Mouse (Mus musculus) erythroblast, adult 5-6 weeks (primary cell): ENCODE results near the gene Wdr61. TPM values are rescaled to one million over a fixed set of nuclear protein-coding genes. Genes with fewer than 3 reads are reported as not detected.
A peak's percentile ranks its signal among the peaks of the same experiment; 100 is the strongest.

Experiments
- ATAC-seq: replicated peaks from 2 replicates; pipeline ENCODE4 v1.8.0; 2016; ENCODE audit warnings: moderate number of reproducible peaks, mild to moderate bottlenecking, moderate TSS enrichment, inconsistent platforms; ENCODE audit not compliant: poor library complexity, low FRiP score, severe bottlenecking
- total RNA-seq, 2 experiments: library from RNA; stranded (forward) in 1 of 2; stranded (reverse) in 1 of 2; fragments of 150-400 nt in 1 of 2; fragments of 200-764, 138-1000 nt in 1 of 2; gene quantifications; 2 replicates each; pipeline versions ENCODE4 v1.2.3 to v1.2.4; 2015 to 2017; ENCODE audit warnings: low replicate concordance in 2 of 2

The Wdr61 gene
- total RNA-seq, 2 experiments from 2014 or later, result 22.6 to 49.2 TPM

- ATAC-seq, result no peak
Observed at GRCm38 (mm10) chr9:54687246-54688236, 46.8 kb downstream of the Wdr61 start.

- ATAC-seq, result no peak
Observed at GRCm38 (mm10) chr9:54683814-54684605, 50.3 kb downstream of the Wdr61 start.

GRCm38 (mm10) chr9:54682846-54683245 lies 51.5 kb downstream of the Wdr61 start:
- ATAC-seq, result no peak

DNA sequence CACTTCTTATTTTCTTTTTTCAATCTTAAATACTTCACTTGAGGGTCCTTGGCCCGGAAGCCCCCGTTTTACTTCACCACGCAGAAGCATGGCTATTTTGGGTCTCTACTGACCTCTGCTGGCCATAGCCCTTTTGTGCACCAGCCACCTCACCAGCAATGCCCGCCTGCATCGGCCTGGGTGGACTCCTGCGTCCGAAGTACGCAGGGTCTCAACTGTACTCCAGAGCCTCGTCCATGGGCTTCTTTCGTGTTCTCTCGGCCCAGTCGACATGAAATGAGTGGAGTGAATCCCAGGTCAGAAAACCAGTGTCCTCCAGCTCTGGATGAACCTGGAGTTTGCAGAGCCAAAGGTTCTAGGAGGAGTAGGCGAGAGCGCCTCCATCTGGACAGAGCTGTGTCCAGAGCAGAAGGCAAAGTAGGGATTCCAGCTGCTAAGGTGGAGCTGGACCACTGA lies 57.8 kb downstream of the Wdr61 start:
- ATAC-seq, result peak; percentile 93

DNA sequence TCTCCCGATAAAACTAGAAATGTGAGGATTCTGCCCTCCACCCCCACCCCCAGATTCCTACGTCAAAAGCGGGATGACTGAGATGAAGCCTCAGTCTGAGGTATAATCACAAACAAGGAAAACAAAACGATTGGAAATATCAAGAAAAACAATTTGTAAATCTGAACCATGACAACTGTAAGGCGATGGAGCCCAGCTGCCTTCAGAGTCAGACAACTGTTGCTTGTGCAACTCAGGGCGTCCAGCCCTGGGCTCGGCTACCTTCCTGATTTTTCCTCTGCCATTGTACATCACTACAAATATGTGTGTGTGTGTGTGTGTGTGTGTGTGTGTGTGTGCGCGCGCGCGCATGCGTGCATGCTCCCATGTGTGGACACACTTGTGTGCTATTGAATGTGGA lies 60.4 kb downstream of the Wdr61 start:
- no peak for ATAC-seq

GRCm38 (mm10) chr9:54671962-54672361 lies 62.4 kb downstream of the Wdr61 start:
- no peak for ATAC-seq

GRCm38 (mm10) chr9:54668455-54668854 lies 65.9 kb downstream of the Wdr61 start:
- ATAC-seq, result no peak

DNA sequence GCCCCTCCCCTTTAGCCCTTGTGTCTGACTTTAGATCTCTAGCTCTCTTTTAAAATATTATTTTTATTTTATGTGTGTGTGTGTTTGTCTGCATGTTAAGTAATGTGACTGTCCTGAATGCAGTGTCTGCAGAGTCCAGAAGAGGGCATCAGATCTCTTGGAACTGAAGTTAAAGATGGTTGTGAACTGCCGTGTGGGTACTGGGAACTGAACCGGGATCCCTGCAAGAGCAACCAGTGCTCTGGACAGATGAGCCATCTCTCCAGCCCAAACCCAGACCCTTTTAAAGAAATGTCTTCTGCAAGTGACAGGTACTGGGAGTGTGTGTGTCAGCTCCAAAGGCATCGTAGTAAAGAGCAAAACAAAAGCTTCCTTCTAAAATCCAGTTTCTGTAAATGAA lies 68.2 kb downstream of the Wdr61 start:
- ATAC-seq, result no peak

Other genes starting within 250 kb of the Wdr61 start
- gene Dmxl2, start 232.9 kb downstream of the Wdr61 start, total RNA-seq (2015; ENCODE audit: low replicate concordance), result 7.1 and 11.1 TPM in 2 replicates
- 5.7 and 5.9 TPM in 2 replicates for gene Dmxl2, start 232.9 kb downstream of the Wdr61 start, total RNA-seq (2017; ENCODE audit: low replicate concordance)
- gene Sh2d7, start 195.5 kb downstream of the Wdr61 start, total RNA-seq (2015; ENCODE audit: low replicate concordance), result not detected in 2 replicates
- gene Sh2d7, start 195.5 kb downstream of the Wdr61 start, total RNA-seq (2017; ENCODE audit: low replicate concordance), result not detected in 2 replicates
- gene Cib2, start 174.3 kb downstream of the Wdr61 start, total RNA-seq (2015; ENCODE audit: low replicate concordance), result 2.5 and 4.6 TPM in 2 replicates
- gene Cib2, start 174.3 kb downstream of the Wdr61 start, total RNA-seq (2017; ENCODE audit: low replicate concordance), result 1.2 and 2.1 TPM in 2 replicates
- 19.6 and 33.4 TPM in 2 replicates for gene Idh3a, start 148.2 kb downstream of the Wdr61 start, total RNA-seq (2015; ENCODE audit: low replicate concordance)
- 12.0 and 16.0 TPM in 2 replicates for gene Idh3a, start 148.2 kb downstream of the Wdr61 start, total RNA-seq (2017; ENCODE audit: low replicate concordance)
- not detected in 2 replicates for gene Acsbg1, start 72.6 kb downstream of the Wdr61 start, total RNA-seq (2015; ENCODE audit: low replicate concordance)
- gene Acsbg1, start 72.6 kb downstream of the Wdr61 start, total RNA-seq (2017; ENCODE audit: low replicate concordance), result not detected in 2 replicates
- gene Dnaja4, start 35.6 kb downstream of the Wdr61 start, total RNA-seq (2015; ENCODE audit: low replicate concordance), result 82.2 and 100 TPM in 2 replicates
- gene Dnaja4, start 35.6 kb downstream of the Wdr61 start, total RNA-seq (2017; ENCODE audit: low replicate concordance), result 142 and 162 TPM in 2 replicates
- gene Crabp1, start 30.2 kb upstream of the Wdr61 start, total RNA-seq (2015; ENCODE audit: low replicate concordance), result not detected in 2 replicates
- not detected in 2 replicates for gene Crabp1, start 30.2 kb upstream of the Wdr61 start, total RNA-seq (2017; ENCODE audit: low replicate concordance)
- gene Ireb2, start 129.3 kb upstream of the Wdr61 start, total RNA-seq (2015; ENCODE audit: low replicate concordance), result 16.7 and 17.3 TPM in 2 replicates
- gene Ireb2, start 129.3 kb upstream of the Wdr61 start, total RNA-seq (2017; ENCODE audit: low replicate concordance), result 10.6 and 19.1 TPM in 2 replicates
- gene Hykk, start 182.8 kb upstream of the Wdr61 start, total RNA-seq (2015; ENCODE audit: low replicate concordance), result not detected in 2 replicates
- gene Hykk, start 182.8 kb upstream of the Wdr61 start, total RNA-seq (2017; ENCODE audit: low replicate concordance), result not detected in 2 replicates
- gene Psma4, start 216.3 kb upstream of the Wdr61 start, total RNA-seq (2015; ENCODE audit: low replicate concordance), result 95.3 and 100 TPM in 2 replicates
- 59.4 and 91.6 TPM in 2 replicates for gene Psma4, start 216.3 kb upstream of the Wdr61 start, total RNA-seq (2017; ENCODE audit: low replicate concordance)
- not detected in 2 replicates for gene AY074887, start 216.5 kb upstream of the Wdr61 start, total RNA-seq (2015; ENCODE audit: low replicate concordance)
- gene AY074887, start 216.5 kb upstream of the Wdr61 start, total RNA-seq (2017; ENCODE audit: low replicate concordance), result not detected in 2 replicates
- not detected in 2 replicates for gene Chrna5, start 246.4 kb upstream of the Wdr61 start, total RNA-seq (2015; ENCODE audit: low replicate concordance)
- not detected in 2 replicates for gene Chrna5, start 246.4 kb upstream of the Wdr61 start, total RNA-seq (2017; ENCODE audit: low replicate concordance)